In the genomic region with DNA sequence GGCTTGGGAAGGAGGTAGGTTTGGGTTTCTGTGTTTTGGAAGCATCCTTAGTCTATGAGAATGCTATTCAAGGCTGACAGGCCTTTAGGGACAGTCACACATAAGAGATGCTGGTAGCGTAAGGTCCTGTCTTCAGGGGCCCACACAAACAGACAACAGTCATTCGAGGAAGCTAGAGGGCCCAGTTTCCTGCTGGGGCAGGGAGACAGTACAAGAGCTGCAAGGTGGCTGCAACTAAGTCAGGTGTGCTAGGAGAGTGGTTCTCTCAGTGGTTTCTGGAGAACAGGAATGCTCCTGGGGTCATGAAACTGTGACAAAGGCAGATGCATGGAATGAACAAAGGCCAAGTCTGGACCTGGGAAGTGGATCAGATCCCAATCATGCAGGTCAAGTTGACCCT, we compare ENCODE assay signal across 17 mouse cellular contexts.
DNase-seq lines count a peak whose midpoint lies in the region; ATAC-seq and TF ChIP-seq lines count a peak whose summit lies in the region.
"Had no signal": no experiment of that assay in that cellular context is flagged by ENCODE, and none has a peak within 500 bp of the region (broad histone marks: within the 10 kb centered on the region; RNA-seq: fewer than 3 reads in every experiment).

No protein-coding gene starts in this region.

- no peak for ATAC-seq in heart, embryonic 12.5 days (ENCODE audit: insufficient number of reproducible peaks, low FRiP score)
- ATAC-seq in midbrain, postnatal 0 days (ENCODE audit: low FRiP score) = no peak
- ATAC-seq in limb, embryonic 13.5 days (ENCODE audit: low FRiP score, low read depth) = no peak
- ATAC-seq in neural tube, embryonic 15.5 days (ENCODE audit: low FRiP score) = no peak
- ATAC-seq: intestine, embryonic 16.5 days had no signal

- H3K27me3 ChIP-seq in heart, embryonic 12.5 days (replicated peaks) = no peaks in the 10 kb centered on the region
- H3K27me3 ChIP-seq in midbrain, embryonic 10.5 days (ENCODE audit: low read depth, poor library complexity, severe bottlenecking) = no peaks in the 10 kb centered on the region
- H3K27me3 ChIP-seq in midbrain, postnatal 0 days (ENCODE audit: insufficient read depth, low read length) = no peaks in the 10 kb centered on the region
- H3K27me3 ChIP-seq in limb, embryonic 13.5 days = no peaks in the 10 kb centered on the region
- H3K27me3 ChIP-seq in neural tube, embryonic 15.5 days (replicated peaks) = no peaks in the 10 kb centered on the region

- no peaks in the 10 kb centered on the region for H3K36me3 ChIP-seq in heart, embryonic 12.5 days
- no peaks in the 10 kb centered on the region for H3K36me3 ChIP-seq in midbrain, embryonic 10.5 days
- no peaks in the 10 kb centered on the region for H3K36me3 ChIP-seq in midbrain, postnatal 0 days (ENCODE audit: insufficient read depth, low read length)
- H3K36me3 ChIP-seq in limb, embryonic 13.5 days = no peaks in the 10 kb centered on the region
- H3K36me3 ChIP-seq in neural tube, embryonic 15.5 days = no peaks in the 10 kb centered on the region
- H3K36me3 ChIP-seq: embryonic facial prominence, embryonic 13.5 days; hindbrain, embryonic 13.5 days had no signal

- WGBS in heart, embryonic 12.5 days = 71% methylated on average over 2 of the region's 2 CpGs
- 86% methylated on average over 2 of the region's 2 CpGs for WGBS in midbrain, embryonic 10.5 days
- 89% methylated on average over 2 of the region's 2 CpGs for WGBS in midbrain, postnatal 0 days
- 87% methylated on average over 2 of the region's 2 CpGs for WGBS in limb, embryonic 13.5 days
- WGBS in neural tube, embryonic 15.5 days = 91% methylated on average over 2 of the region's 2 CpGs

- 0 out of 2 replicates have a peak, but pooled peaks cover 2% of the 10 kb centered on the region for H3K9me3 ChIP-seq in heart, embryonic 12.5 days (replicated peaks)
- no peaks in the 10 kb centered on the region for H3K9me3 ChIP-seq in midbrain, embryonic 10.5 days (replicated peaks)
- H3K9me3 ChIP-seq in midbrain, postnatal 0 days (ENCODE audit: low read length) = no peaks in the 10 kb centered on the region
- no peaks in the 10 kb centered on the region for H3K9me3 ChIP-seq in limb, embryonic 13.5 days
- no peaks in the 10 kb centered on the region for H3K9me3 ChIP-seq in neural tube, embryonic 15.5 days (replicated peaks)
- H3K9me3 ChIP-seq: embryonic facial prominence, embryonic 13.5 days; hindbrain, embryonic 13.5 days had no signal

- no peak for TF ChIP-seq CTCF in midbrain, postnatal 0 days (IDR thresholded peaks at IDR 0.05)

- H3K4me1 ChIP-seq in heart, embryonic 12.5 days (replicated peaks) = peaks cover 37% of the 10 kb centered on the region
- peaks cover 42% of the 10 kb centered on the region for H3K4me1 ChIP-seq in midbrain, embryonic 10.5 days
- H3K4me1 ChIP-seq in midbrain, postnatal 0 days (ENCODE audit: insufficient read depth, low read length) = no peaks in the 10 kb centered on the region
- peaks cover 38% of the 10 kb centered on the region for H3K4me1 ChIP-seq in limb, embryonic 13.5 days
- H3K4me1 ChIP-seq in neural tube, embryonic 15.5 days = peaks cover 16% of the 10 kb centered on the region

- DNase-seq in heart, postnatal 25 days (ENCODE audit: low spot score) = no peak
- no peak for DNase-seq in midbrain, embryonic 10.5 days (ENCODE audit: low spot score)
- DNase-seq in midbrain, postnatal 0 days (ENCODE audit: low spot score) = no peak
- DNase-seq in thymus, postnatal 36 days = peak; percentile 51 to 66
- DNase-seq: cerebellum, adult 11 months; cerebellum, postnatal 36 days; gastrocnemius, postnatal 25 days; lung, embryonic 14.5 days; right cerebral cortex, adult 18-20 months had no signal

- intact Hi-C loops in heart, postnatal 25 days (cut with DNase I) = no loop called here

- peak overlapping the region; percentile 84; the same call in 1 of the 2 replicates for H3K27ac ChIP-seq in heart, embryonic 12.5 days (ENCODE audit: poor library complexity, severe bottlenecking)
- peak overlapping the region; percentile 70; the same call in 1 of the 2 replicates for H3K27ac ChIP-seq in midbrain, embryonic 10.5 days (replicated peaks)
- H3K27ac ChIP-seq in midbrain, postnatal 0 days (ENCODE audit: low read depth, low read length) = no peak overlapping the region
- H3K27ac ChIP-seq in limb, embryonic 13.5 days = peak overlapping the region; percentile 28; the same call in 1 of the 2 replicates
- no peak overlapping the region for H3K27ac ChIP-seq in neural tube, embryonic 15.5 days (replicated peaks)
- H3K27ac ChIP-seq: embryonic facial prominence, embryonic 13.5 days; kidney, postnatal 0 days had no signal

- no peak overlapping the region for H3K4me2 ChIP-seq in heart, embryonic 12.5 days
- H3K4me2 ChIP-seq in midbrain, postnatal 0 days (ENCODE audit: low read depth, low read length, poor library complexity, severe bottlenecking) = no peak overlapping the region
- no peak overlapping the region for H3K4me2 ChIP-seq in limb, embryonic 13.5 days (replicated peaks)
- H3K4me2 ChIP-seq in neural tube, embryonic 15.5 days = no peak overlapping the region
- H3K4me2 ChIP-seq: embryonic facial prominence, embryonic 13.5 days; hindbrain, embryonic 13.5 days; lung, embryonic 14.5 days had no signal

- H3K4me3 ChIP-seq in heart, embryonic 12.5 days = no peak overlapping the region
- no peak overlapping the region for H3K4me3 ChIP-seq in midbrain, embryonic 10.5 days
- H3K4me3 ChIP-seq in midbrain, postnatal 0 days (ENCODE audit: low read depth, low read length) = no peak overlapping the region
- H3K4me3 ChIP-seq in limb, embryonic 13.5 days = no peak overlapping the region
- H3K4me3 ChIP-seq in neural tube, embryonic 15.5 days (replicated peaks) = no peak overlapping the region
- H3K4me3 ChIP-seq: embryonic facial prominence, embryonic 13.5 days; hindbrain, embryonic 13.5 days; layer of hippocampus, adult 2 months had no signal

- H3K9ac ChIP-seq in heart, embryonic 12.5 days = no peak overlapping the region
- no peak overlapping the region for H3K9ac ChIP-seq in midbrain, postnatal 0 days (replicated peaks; ENCODE audit: low read length, poor library complexity, severe bottlenecking)
- no peak overlapping the region for H3K9ac ChIP-seq in limb, embryonic 13.5 days
- no peak overlapping the region for H3K9ac ChIP-seq in neural tube, embryonic 15.5 days (replicated peaks)
- H3K9ac ChIP-seq: embryonic facial prominence, embryonic 13.5 days; hindbrain, embryonic 13.5 days; lung, embryonic 14.5 days had no signal

Comparison
In these comparisons a context has a peak if more than half of its experiments do, and no peak if none do; other contexts are left out.
1. H3K27ac ChIP-seq: peak in heart, embryonic 12.5 days (single experiment), midbrain, embryonic 10.5 days (single experiment) and limb, embryonic 13.5 days (single experiment); none in midbrain, postnatal 0 days (single experiment) and neural tube, embryonic 15.5 days (single experiment).
2. DNase-seq: peak in thymus, postnatal 36 days (2 of 2); none in heart, postnatal 25 days (single experiment), midbrain, embryonic 10.5 days (single experiment) and midbrain, postnatal 0 days (single experiment).